Mouse (Mus musculus) CH12.LX (cell line): Measurements from ENCODE around the gene Bex6. TPM values are rescaled to one million over a fixed set of nuclear protein-coding genes. Genes with fewer than 3 reads are reported as not detected.

Experiments
- DNase-seq: peaks from one replicate; pipeline ENCODE4 v3.0.0-alpha.2; 2013; ENCODE audit errors: extremely low read depth
- H3K27ac ChIP-seq: 2 replicates; pipeline ENCODE4 v1.5.1; 2012; ENCODE audit warnings: low read depth, mild to moderate bottlenecking, control low read depth, moderate library complexity; ENCODE audit not compliant: insufficient read depth
- H3K27me3 ChIP-seq: replicated peaks from 2 replicates; pipeline ENCODE3; 2012; ENCODE audit warnings: inconsistent platforms
- H3K36me3 ChIP-seq, 2 experiments: replicated peaks in 1 of 2; 2 replicates each; pipeline versions ENCODE3 to v1.6.1; 2012; ENCODE audit warnings: inconsistent platforms in 1 of 2, low read length in 1 of 2, mild to moderate bottlenecking in 1 of 2, mixed read lengths in 1 of 2, moderate library complexity in 1 of 2; ENCODE audit not compliant: control insufficient read depth in 1 of 2, insufficient read depth in 1 of 2
- H3K4me1 ChIP-seq, 2 experiments: 2 replicates each; pipeline ENCODE4 v1.6.1; 2012; ENCODE audit warnings: inconsistent platforms in 1 of 2, moderate library complexity in 1 of 2; ENCODE audit not compliant: insufficient read depth in 2 of 2, control insufficient read depth in 1 of 2
- H3K4me2 ChIP-seq: 2 replicates; pipeline ENCODE4 v1.6.1; 2012; ENCODE audit warnings: low read depth, mild to moderate bottlenecking, control low read depth; ENCODE audit not compliant: poor library complexity, insufficient read depth, severe bottlenecking
- H3K4me3 ChIP-seq, 3 experiments: fragments of 150-350 bp in 1 of 3; sonication (generic) in 1 of 3; replicated peaks in 1 of 3; 2 replicates each; pipeline versions ENCODE3 to v1.5.1; 2011 to 2012; ENCODE audit warnings: low read depth in 2 of 3, low read length in 2 of 3, mild to moderate bottlenecking in 2 of 3, moderate library complexity in 2 of 3, control low read depth in 1 of 3, improper control_type of control experiment in 1 of 3, inconsistent platforms in 1 of 3, mixed read lengths in 1 of 3; ENCODE audit not compliant: poor library complexity in 1 of 3
- H3K79me2 ChIP-seq: replicated peaks from 2 replicates; pipeline ENCODE4 v1.6.1; 2012; ENCODE audit warnings: mild to moderate bottlenecking, moderate library complexity; ENCODE audit not compliant: control insufficient read depth, poor library complexity, insufficient read depth, severe bottlenecking; ENCODE audit errors: extremely low read depth
- H3K9ac ChIP-seq: 2 replicates; pipeline ENCODE4 v1.6.1; 2012; ENCODE audit warnings: low read depth, mild to moderate bottlenecking, control low read depth, moderate library complexity; ENCODE audit not compliant: insufficient read depth
- H3K9me3 ChIP-seq: replicated peaks from 2 replicates; pipeline ENCODE3; 2012; ENCODE audit warnings: low read length, inconsistent platforms, mixed read lengths
- BHLHE40 ChIP-seq: IDR thresholded peaks from 2 replicates; pipeline ENCODE4 v1.6.1; 2011; ENCODE audit warnings: mild to moderate bottlenecking, low read depth, low read length, improper control_type of control experiment
- CHD1 ChIP-seq: IDR thresholded peaks from 2 replicates; pipeline ENCODE4 v1.6.1; 2012; ENCODE audit warnings: low read depth, low read length, improper control_type of control experiment, inconsistent platforms
- CHD2 ChIP-seq: IDR thresholded peaks from 2 replicates; pipeline ENCODE4 v1.6.1; 2011; ENCODE audit warnings: low read length, improper control_type of control experiment
- CTCF ChIP-seq, 2 experiments: IDR thresholded peaks in 1 of 2; conservative IDR thresholded peaks in 1 of 2; 2 replicates each; pipeline ENCODE4 v1.5.1; 2011 to 2012; ENCODE audit warnings: low read depth in 2 of 2, low read length in 2 of 2, improper control_type of control experiment in 1 of 2, inconsistent platforms in 1 of 2, mild to moderate bottlenecking in 1 of 2, moderate library complexity in 1 of 2
- E2F4 ChIP-seq: IDR thresholded peaks from 2 replicates; pipeline ENCODE4 v1.6.1; 2011; ENCODE audit warnings: low read depth, low read length, improper control_type of control experiment; ENCODE audit not compliant: insufficient replicate concordance
- ELF1 ChIP-seq: IDR thresholded peaks from 2 replicates; pipeline ENCODE4 v1.6.1; 2014; ENCODE audit warnings: low read depth, mild to moderate bottlenecking, inconsistent platforms, low read length, improper control_type of control experiment
- EP300 ChIP-seq: IDR thresholded peaks from 2 replicates; pipeline ENCODE4 v1.6.1; 2011; ENCODE audit warnings: low read length, improper control_type of control experiment
- ETS1 ChIP-seq: conservative IDR thresholded peaks from 2 replicates; pipeline ENCODE4 v1.6.1; 2012; ENCODE audit warnings: low read depth, mild to moderate bottlenecking, inconsistent platforms, low read length, improper control_type of control experiment, moderate library complexity
- GABPA ChIP-seq: IDR thresholded peaks from 2 replicates; pipeline ENCODE4 v1.6.1; 2012; ENCODE audit warnings: low read depth, low read length, improper control_type of control experiment, inconsistent platforms; ENCODE audit not compliant: insufficient replicate concordance
- HCFC1 ChIP-seq: IDR thresholded peaks from 2 replicates; pipeline ENCODE4 v1.6.1; 2012; ENCODE audit warnings: low read depth, mild to moderate bottlenecking, inconsistent platforms, low read length, improper control_type of control experiment
- IRF4 ChIP-seq: IDR thresholded peaks from 2 replicates; pipeline ENCODE4 v1.6.1; 2014; ENCODE audit warnings: low read depth, mild to moderate bottlenecking, inconsistent platforms, low read length, improper control_type of control experiment
- JUN ChIP-seq: IDR thresholded peaks from 2 replicates; pipeline ENCODE4 v1.6.1; 2011; ENCODE audit warnings: low read depth, mild to moderate bottlenecking, low read length, improper control_type of control experiment, moderate library complexity; ENCODE audit not compliant: insufficient read depth
- JUND ChIP-seq: conservative IDR thresholded peaks from 2 replicates; pipeline ENCODE4 v1.6.1; 2011; ENCODE audit warnings: low read depth, low read length, improper control_type of control experiment
- KAT2A ChIP-seq: IDR thresholded peaks from 2 replicates; pipeline ENCODE4 v1.6.1; 2012; ENCODE audit warnings: low read length, improper control_type of control experiment, inconsistent platforms; ENCODE audit not compliant: insufficient replicate concordance
- MAFK ChIP-seq: IDR thresholded peaks from 2 replicates; pipeline ENCODE4 v1.6.1; 2011; ENCODE audit warnings: low read length, improper control_type of control experiment; ENCODE audit not compliant: insufficient replicate concordance
- MAX ChIP-seq: IDR thresholded peaks from 2 replicates; pipeline ENCODE4 v1.6.1; 2011; ENCODE audit warnings: low read length, improper control_type of control experiment
- MAZ ChIP-seq: IDR thresholded peaks from 2 replicates; pipeline ENCODE4 v1.6.1; 2012; ENCODE audit warnings: low read depth, mild to moderate bottlenecking, inconsistent platforms, low read length, improper control_type of control experiment, moderate library complexity
- MEF2A ChIP-seq: IDR thresholded peaks from 2 replicates; pipeline ENCODE4 v1.6.1; 2014; ENCODE audit warnings: low read depth, mild to moderate bottlenecking, inconsistent platforms, low read length, improper control_type of control experiment, borderline replicate concordance
- MXI1 ChIP-seq: IDR thresholded peaks from 2 replicates; pipeline ENCODE4 v1.6.1; 2011; ENCODE audit warnings: mild to moderate bottlenecking, low read depth, low read length, improper control_type of control experiment
- MYC ChIP-seq: IDR thresholded peaks from 2 replicates; pipeline ENCODE4 v1.6.1; 2011; ENCODE audit warnings: low read depth, mild to moderate bottlenecking, improper control_type of control experiment, low read length
- NELFE ChIP-seq: IDR thresholded peaks from 2 replicates; pipeline ENCODE4 v1.6.1; 2011; ENCODE audit warnings: low read depth, low read length, improper control_type of control experiment
- NRF1 ChIP-seq: IDR thresholded peaks from 2 replicates; pipeline ENCODE4 v1.6.1; 2014; ENCODE audit warnings: low read depth, mild to moderate bottlenecking, inconsistent platforms, low read length, improper control_type of control experiment, moderate library complexity
- PAX5 ChIP-seq: IDR thresholded peaks from 2 replicates; pipeline ENCODE4 v1.6.1; 2012; ENCODE audit warnings: low read length, inconsistent platforms, mixed read lengths
- POLR2A ChIP-seq: IDR thresholded peaks from 2 replicates; pipeline ENCODE4 v1.6.1; 2011; ENCODE audit warnings: low read depth, mild to moderate bottlenecking, improper control_type of control experiment, low read length
- POLR2AphosphoS2 ChIP-seq: IDR thresholded peaks from 2 replicates; pipeline ENCODE4 v1.6.1; 2011; ENCODE audit warnings: low read depth, low read length, improper control_type of control experiment
- RAD21 ChIP-seq: IDR thresholded peaks from 2 replicates; pipeline ENCODE4 v1.6.1; 2011; ENCODE audit warnings: low read depth, mild to moderate bottlenecking, low read length, improper control_type of control experiment, moderate library complexity
- RCOR1 ChIP-seq: conservative IDR thresholded peaks from 2 replicates; pipeline ENCODE4 v1.6.1; 2012; ENCODE audit warnings: low read depth, mild to moderate bottlenecking, inconsistent platforms, low read length, improper control_type of control experiment
- SIN3A ChIP-seq: IDR thresholded peaks from 2 replicates; pipeline ENCODE4 v1.6.1; 2012; ENCODE audit warnings: low read length, improper control_type of control experiment, inconsistent platforms
- SMC3 ChIP-seq: IDR thresholded peaks from 2 replicates; pipeline ENCODE4 v1.6.1; 2011; ENCODE audit warnings: low read depth, low read length, improper control_type of control experiment
- TBP ChIP-seq: conservative IDR thresholded peaks from 2 replicates; pipeline ENCODE4 v1.6.1; 2011; ENCODE audit warnings: low read depth, low read length, improper control_type of control experiment
- TCF12 ChIP-seq: IDR thresholded peaks from 2 replicates; pipeline ENCODE4 v1.6.1; 2014; ENCODE audit warnings: low read depth, mild to moderate bottlenecking, inconsistent platforms, low read length, improper control_type of control experiment
- UBTF ChIP-seq: IDR thresholded peaks from 2 replicates; pipeline ENCODE4 v1.6.1; 2012; ENCODE audit warnings: low read depth, mild to moderate bottlenecking, inconsistent platforms, low read length, improper control_type of control experiment, moderate library complexity
- USF1 ChIP-seq: IDR thresholded peaks from 2 replicates; pipeline ENCODE4 v1.6.1; 2014; ENCODE audit warnings: low read depth, mild to moderate bottlenecking, inconsistent platforms, low read length, improper control_type of control experiment
- USF2 ChIP-seq: conservative IDR thresholded peaks from 2 replicates; pipeline ENCODE4 v1.6.1; 2011; ENCODE audit warnings: low read depth, low read length, improper control_type of control experiment
- ZC3H11A ChIP-seq: IDR thresholded peaks from 2 replicates; pipeline ENCODE4 v1.6.1; 2012; ENCODE audit warnings: low read depth, mild to moderate bottlenecking, inconsistent platforms, low read length, improper control_type of control experiment
- ZKSCAN1 ChIP-seq: IDR thresholded peaks from 2 replicates; pipeline ENCODE4 v1.6.1; 2012; ENCODE audit warnings: low read depth, inconsistent platforms, low read length, improper control_type of control experiment, borderline replicate concordance
- ZMIZ1 ChIP-seq: IDR thresholded peaks from 2 replicates; pipeline ENCODE4 v1.6.1; 2012; ENCODE audit warnings: low read depth, mild to moderate bottlenecking, inconsistent platforms, low read length, improper control_type of control experiment
- ZNF384 ChIP-seq: IDR thresholded peaks from 2 replicates; pipeline ENCODE4 v1.6.1; 2012; ENCODE audit warnings: low read depth, low read length, improper control_type of control experiment, inconsistent platforms
- dilution Hi-C: fragments of 300-500 bp; cut with MboI; formaldehyde crosslinking; loops from 2 replicates; pipeline ENCODE4 v1.14.3; 2020; ENCODE audit warnings: low sequenced_read_pairs; ENCODE audit not compliant: extremely low pct_unique_long_range_greater_than_20kb, extremely low pct_ligation_motif_present
- in situ Hi-C: fragments of 300-500 bp; cut with MboI; formaldehyde crosslinking; loops from 3 replicates; pipeline ENCODE4 v1.14.3; 2019; ENCODE audit warnings: low sequenced_read_pairs, low pct_ligation_motif_present, low pct_unique_long_range_greater_than_20kb, mixed read lengths
- polyA plus RNA-seq: library from polyadenylated mRNA; unstranded; fragments of >175 nt; gene quantifications from 2 replicates; pipeline ENCODE4 v1.2.1, GENCODE M21; 2012; ENCODE audit warnings: low read depth; ENCODE audit not compliant: insufficient read length
- total RNA-seq, 2 experiments: library from RNA; depleted of rRNA; stranded (reverse); fragments of 300-350 nt in 1 of 2; fragments of >200 nt in 1 of 2; gene quantifications; 2 replicates each; pipeline ENCODE4 v1.2.3; 2012 to 2014

The Bex6 gene
- total and polyA plus RNA-seq, 3 experiments = not detected

DNA sequence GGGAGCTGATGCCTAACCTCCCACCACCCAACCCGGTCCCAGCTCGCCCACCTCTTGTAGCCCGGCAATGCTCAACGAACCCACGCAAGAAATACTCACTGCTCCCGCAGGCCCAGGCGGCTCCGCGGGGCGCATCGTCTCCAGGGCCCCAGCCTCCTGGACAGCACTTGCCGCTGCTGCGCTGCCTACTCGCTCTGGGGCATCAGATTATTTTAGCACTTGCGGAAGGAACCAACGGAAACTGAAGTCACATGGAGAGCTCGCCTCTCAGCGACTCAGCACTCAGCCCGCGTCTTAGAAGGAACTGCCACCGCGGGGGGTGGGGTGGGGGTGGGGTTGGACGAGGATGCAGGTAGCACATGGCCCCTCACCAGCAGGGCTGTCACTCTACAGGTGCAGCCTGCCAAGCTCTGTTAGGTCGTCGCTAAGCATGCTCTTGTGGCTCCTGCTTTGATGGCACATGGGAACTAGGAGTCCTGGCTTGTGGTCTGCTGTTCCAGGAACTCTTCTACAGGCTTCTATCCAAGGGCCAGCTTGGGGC is 14.3 kb upstream of the Bex6 start, which contains the start of gene Nrros:
Gene Nrros (minus strand): TSS at position 314 of the 541 bp plus-strand sequence.
- Histone ChIP-seq H3K4me3 (peak within 1 kb of the TSS; percentile 78 to 79 (median 79)), H3K27me3 (no peaks in the 10 kb centered on the region), H3K4me1 (peaks cover 17 to 42% of the 10 kb centered on the region in 2 experiments)

DNA sequence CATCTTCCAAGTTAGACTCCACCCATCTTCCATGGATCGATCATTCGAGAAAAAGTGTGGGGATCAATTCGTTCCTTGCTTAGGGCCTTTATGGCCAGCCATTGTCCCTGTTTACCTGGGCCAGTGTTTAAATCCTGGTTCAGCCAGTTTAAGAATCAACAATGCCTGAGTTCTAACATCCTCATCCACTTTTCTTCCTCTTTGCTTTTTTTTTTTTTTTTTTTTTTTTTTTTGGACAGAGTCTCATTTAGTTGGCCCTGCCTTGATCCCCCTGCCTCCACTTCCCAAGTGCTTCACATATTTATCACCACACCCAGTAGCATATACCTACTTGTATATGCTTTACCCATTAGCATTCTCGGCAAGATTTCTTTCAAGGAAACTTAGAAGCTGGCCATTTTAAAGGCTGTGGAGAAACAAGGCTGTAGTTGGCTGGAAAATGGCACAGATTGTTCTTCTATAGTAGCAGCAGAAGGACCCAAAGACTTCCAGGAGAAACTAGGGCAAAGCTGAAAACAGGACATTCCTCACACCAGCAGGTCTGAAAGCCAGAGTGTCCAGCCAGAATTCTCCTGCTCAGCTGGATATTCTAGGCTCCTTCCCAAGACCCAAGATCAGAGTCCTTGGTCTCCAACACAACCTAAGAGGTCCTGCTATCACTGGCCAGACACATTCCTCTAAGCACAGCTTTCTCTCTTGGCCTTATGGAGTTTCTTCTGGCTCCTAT is 11.6 kb upstream of the Bex6 start:
- Histone ChIP-seq H3K27me3 (no peaks in the 10 kb centered on the region), H3K4me1 (peaks cover 25 to 48% of the 10 kb centered on the region in 2 experiments), H3K27ac (no peak overlapping the region), H3K79me2 (peaks cover 22% of the 10 kb centered on the region), H3K4me3 (no peak overlapping the region), H3K36me3 (peaks cover 0 to 1% of the 10 kb centered on the region in 2 experiments), H3K9me3 (peaks cover 7% of the 10 kb centered on the region), H3K4me2 (no peak overlapping the region), H3K9ac (no peak overlapping the region)
- in situ Hi-C loops = loop anchor here (5.0 kb wide), 1 partner anchor 34 kb away; no protein-coding TSS in a partner anchor
- TF ChIP-seq ZNF384 = peak; percentile 50; the same call in 1 of the 2 replicates
- TF ChIP-seq MEF2A = no peak
- TF ChIP-seq UBTF = no peak
- TF ChIP-seq MXI1 = no peak
- no peak for TF ChIP-seq CHD1
- dilution Hi-C loops = no loop called here
- DNase-seq = no peak

More for the DNA sequence above, 14.3 kb upstream of the Bex6 start, which contains the start of gene Nrros:
- dilution Hi-C loops (no loop called here), in situ Hi-C loops (loop anchor here (5.0 kb wide), 1 partner anchor 37 kb away; no protein-coding TSS in a partner anchor)
- DNase-seq = peak; percentile 97
- Histone ChIP-seq H3K9ac (peak within 1 kb of the TSS; percentile 85), H3K79me2 (peaks cover 47% of the 10 kb centered on the region), H3K9me3 (peaks cover 7% of the 10 kb centered on the region), H3K36me3 (peaks cover 6 to 21% of the 10 kb centered on the region in 2 experiments), H3K27ac (peak within 1 kb of the TSS; percentile 82), H3K4me2 (peak within 1 kb of the TSS; percentile 93)
- peak; percentile 87 for TF ChIP-seq IRF4
- peak; percentile 94 for TF ChIP-seq NELFE
- no peak for TF ChIP-seq PAX5
- TF ChIP-seq SIN3A = peak; percentile 93
- 0 out of 2 replicates have a peak, but pooled peaks have one; percentile 62 for TF ChIP-seq RCOR1
- TF ChIP-seq EP300 = peak; percentile 80
- peak; percentile 32; the same call in 1 of the 2 replicates for TF ChIP-seq ZNF384
- peak; percentile 89 for TF ChIP-seq ELF1
- peak; percentile 88 for TF ChIP-seq ETS1
- peak; percentile 72 for TF ChIP-seq HCFC1
- peak; percentile 55 for TF ChIP-seq NRF1
- peak; percentile 82 for TF ChIP-seq USF2
- TF ChIP-seq MEF2A = peak; percentile 95
- peak; percentile 97 for TF ChIP-seq POLR2A
- peak; percentile 98 for TF ChIP-seq MXI1
- peak; percentile 95 for TF ChIP-seq TCF12
- peak; percentile 90 for TF ChIP-seq BHLHE40
- no peak for TF ChIP-seq GABPA
- peak; percentile 96 for TF ChIP-seq ZMIZ1
- peak; percentile 31 for TF ChIP-seq SMC3
- peak; percentile 94 for TF ChIP-seq CHD2
- TF ChIP-seq USF1 = peak; percentile 90
- peak; percentile 98 for TF ChIP-seq MAX
- TF ChIP-seq RAD21 = no peak; the same call in 1 of the 2 replicates
- TF ChIP-seq POLR2AphosphoS2 = peak; percentile 92
- peak; percentile 96 for TF ChIP-seq MAZ
- peak; percentile 99 for TF ChIP-seq MYC
- peak; percentile 69; the same call in 1 of the 2 replicates for TF ChIP-seq UBTF
- no peak for TF ChIP-seq JUN
- peak; percentile 74 for TF ChIP-seq MAFK
- TF ChIP-seq ZC3H11A = no peak
- no peak for TF ChIP-seq JUND
- peak; percentile 90; the same call in 1 of the 2 replicates for TF ChIP-seq CHD1
- 0 out of 2 replicates have a peak, but pooled peaks have one; percentile 73 for TF ChIP-seq KAT2A
- TF ChIP-seq E2F4 = peak; percentile 48; the same call in 1 of the 2 replicates
- TF ChIP-seq ZKSCAN1 = no peak
- TF ChIP-seq CTCF (conservative IDR thresholded peaks at IDR 0.05 in 1 of 2, IDR thresholded peaks at IDR 0.05 in 1 of 2; ENCODE audit: low read depth in 2 of 2, low read length in 2 of 2) = no peak
- TF ChIP-seq TBP = peak; percentile 88
